Mouse (Mus musculus) heart, embryonic 10.5 days (tissue): Measurements from ENCODE around the gene Tbc1d10a. TPM values are rescaled to one million over a fixed set of nuclear protein-coding genes. Genes with fewer than 3 reads are reported as not detected.

Source experiments
- DNase-seq: peaks from one replicate; pipeline ENCODE4 v3.0.0-alpha.2; 2017; ENCODE audit warnings: low spot score
- H3K27ac ChIP-seq: fragments of 300-500 bp; sonication (generic); 2 replicates; pipeline ENCODE4 v1.5.1; 2016; ENCODE audit warnings: mild to moderate bottlenecking
- H3K27me3 ChIP-seq: fragments of 300-500 bp; sonication (generic); 2 replicates; pipeline ENCODE4 v1.6.1; 2016; ENCODE audit warnings: mild to moderate bottlenecking; ENCODE audit not compliant: poor library complexity, insufficient read depth, severe bottlenecking
- H3K36me3 ChIP-seq: fragments of 300-500 bp; sonication (generic); 2 replicates; pipeline ENCODE4 v1.6.1; 2016; ENCODE audit warnings: mild to moderate bottlenecking, moderate library complexity
- H3K4me1 ChIP-seq: fragments of 300-500 bp; sonication (generic); 2 replicates; pipeline ENCODE4 v1.6.1; 2016; ENCODE audit warnings: mild to moderate bottlenecking
- H3K4me3 ChIP-seq: fragments of 300-500 bp; sonication (generic); 2 replicates; pipeline ENCODE4 v1.5.1; 2016; ENCODE audit warnings: mild to moderate bottlenecking, moderate library complexity
- H3K9me3 ChIP-seq: fragments of 300-500 bp; sonication (generic); 2 replicates; pipeline ENCODE4 v1.6.1; 2016; ENCODE audit warnings: mild to moderate bottlenecking, moderate library complexity
- WGBS: fragments of 180-500 bp; shearing (Covaris S2); methylation state at CpG from one replicate; pipeline ENCODE4 v1.1.7; 2016; 5-methylcytosine and 5-hydroxymethylcytosine counted together
- polyA plus RNA-seq: library from polyadenylated mRNA; unstranded; fragments of >200 nt; fragmentation: Nextera tagmentation; extraction: Ambion mirVana; gene quantifications from 2 replicates; pipeline ENCODE4 v1.2.1, GENCODE M21; 2016

Gene Tbc1d10a
- polyA plus RNA-seq, 1 experiment from 2014 or later, result 22.0 TPM

DNA sequence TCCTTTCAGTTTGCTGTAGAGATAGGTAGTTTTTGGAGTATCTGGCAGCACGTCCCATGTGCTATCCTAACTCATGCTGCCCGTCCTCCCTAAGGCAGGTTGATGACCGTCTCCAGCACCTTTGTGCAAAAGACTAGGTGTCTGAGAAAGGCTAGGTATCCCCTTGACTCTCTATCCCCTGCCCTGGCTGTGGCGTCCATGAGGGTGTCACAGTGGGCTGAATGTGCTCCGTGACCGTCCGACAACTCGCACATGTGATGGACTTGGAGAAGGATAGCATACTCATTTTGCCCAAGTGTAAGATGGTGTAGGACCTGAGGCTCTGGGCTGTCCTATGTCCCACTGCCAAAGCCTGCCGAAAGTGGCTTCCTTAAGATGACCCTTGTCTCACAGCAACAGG, 21.1 kb downstream of the Tbc1d10a start:
- Histone ChIP-seq H3K27me3 (no peaks in the 10 kb centered on the region), H3K36me3 (peaks cover 34% of the 10 kb centered on the region), H3K9me3 (no peaks in the 10 kb centered on the region), H3K4me3 (no peak overlapping the region), H3K4me1 (peaks cover 10% of the 10 kb centered on the region), H3K27ac (no peak overlapping the region)
- WGBS, result 92% methylated on average over 9 of the region's 9 CpGs
- DNase-seq, result no peak

DNA sequence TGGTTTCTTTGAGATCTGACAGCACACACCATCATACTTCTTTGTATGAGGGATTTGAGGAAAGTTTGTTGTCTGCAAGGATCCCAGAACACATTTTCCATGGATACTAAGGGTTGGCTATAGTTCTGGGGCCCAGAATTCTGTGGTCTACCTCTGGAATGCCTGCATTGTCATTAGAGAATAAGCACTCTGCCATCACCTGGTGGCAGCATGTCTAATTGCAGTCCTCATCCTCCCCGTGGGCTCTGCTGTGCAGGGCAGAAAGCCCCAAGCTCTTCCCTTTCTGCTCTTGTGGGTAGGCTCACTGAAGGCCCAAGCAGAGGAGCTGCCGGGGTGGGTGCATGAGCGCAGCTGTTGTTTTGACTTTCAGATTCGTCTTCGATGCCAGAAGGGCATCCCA, 23.0 kb downstream of the Tbc1d10a start:
- Histone ChIP-seq H3K4me1 (peaks cover 12% of the 10 kb centered on the region), H3K27ac (no peak overlapping the region), H3K9me3 (no peaks in the 10 kb centered on the region), H3K36me3 (peaks cover 53% of the 10 kb centered on the region), H3K27me3 (no peaks in the 10 kb centered on the region), H3K4me3 (no peak overlapping the region)
- WGBS, result 76% methylated on average over 5 of the region's 5 CpGs
- no peak for DNase-seq

DNA sequence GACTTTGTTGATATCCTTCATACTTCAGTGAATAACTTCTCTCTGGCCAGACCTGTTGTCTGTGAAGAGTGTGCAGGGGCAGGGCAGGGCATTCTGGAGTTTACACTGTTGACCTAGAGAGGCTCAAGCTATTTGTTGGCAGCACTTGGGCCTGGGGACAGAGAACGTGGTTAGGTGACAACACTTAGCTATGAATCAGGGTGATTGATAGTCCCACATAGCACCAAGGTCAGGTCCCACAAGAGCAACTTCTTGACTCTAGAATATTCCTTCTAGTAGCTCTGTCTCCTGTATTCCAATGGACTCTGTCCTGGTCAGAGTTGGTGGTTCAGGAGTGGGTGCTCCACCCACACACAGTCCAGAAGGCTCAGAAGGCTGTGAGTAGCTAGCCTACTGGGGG, 24.2 kb downstream of the Tbc1d10a start:
- DNase-seq, result no peak
- Histone ChIP-seq H3K9me3 (no peaks in the 10 kb centered on the region), H3K27me3 (no peaks in the 10 kb centered on the region), H3K36me3 (peaks cover 58% of the 10 kb centered on the region), H3K27ac (no peak overlapping the region), H3K4me1 (peaks cover 20% of the 10 kb centered on the region), H3K4me3 (no peak overlapping the region)
- 73% methylated on average over 1 of the region's 1 CpGs for WGBS

DNA sequence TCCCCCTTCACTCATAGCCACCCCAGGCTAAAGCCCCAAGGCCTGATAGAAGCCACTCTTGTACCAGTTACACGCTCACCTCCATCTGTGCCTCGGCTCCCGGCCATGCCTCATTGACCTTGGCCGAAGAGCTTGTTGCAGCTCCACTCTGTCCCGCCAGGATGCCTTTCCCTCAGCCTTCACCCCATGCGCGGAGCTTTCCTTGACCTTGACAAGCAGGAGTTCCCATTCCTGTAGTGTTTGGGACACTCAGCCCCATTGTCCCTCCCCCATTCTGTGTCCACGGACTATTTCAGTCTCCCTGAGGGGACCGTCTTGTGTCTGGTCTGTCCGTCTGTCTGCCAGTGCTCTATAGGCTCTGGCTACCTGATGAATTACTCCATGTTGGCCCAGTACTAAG, 26.5 kb downstream of the Tbc1d10a start:
- Histone ChIP-seq H3K27me3 (peaks cover 3% of the 10 kb centered on the region; the same call in 1 of the 2 replicates), H3K9me3 (no peaks in the 10 kb centered on the region), H3K36me3 (peaks cover 55% of the 10 kb centered on the region), H3K27ac (no peak overlapping the region), H3K4me3 (no peak overlapping the region), H3K4me1 (peaks cover 29% of the 10 kb centered on the region)
- no peak for DNase-seq
- 83% methylated on average over 10 of the region's 10 CpGs for WGBS

DNA sequence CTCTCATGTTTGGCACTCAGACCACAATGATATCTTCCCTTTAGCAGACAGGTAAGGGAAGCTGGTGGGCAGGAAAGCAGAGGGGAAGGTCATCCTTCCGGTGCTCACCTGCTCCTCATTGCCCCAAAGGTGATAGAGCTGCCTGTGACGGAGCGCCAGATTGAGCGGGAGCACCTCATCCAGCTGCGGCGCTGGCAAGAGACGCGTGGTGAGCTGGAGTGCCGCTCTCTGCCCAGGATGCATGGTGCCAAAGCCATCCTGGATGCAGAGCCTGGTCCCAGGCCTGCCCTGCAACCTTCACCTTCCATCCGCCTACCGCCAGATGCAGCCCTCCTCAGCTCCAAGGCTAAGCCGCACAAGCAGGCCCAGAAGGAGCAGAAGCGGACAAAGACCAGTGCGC, 28.0 kb downstream of the Tbc1d10a start:
- WGBS, result 93% methylated on average over 14 of the region's 14 CpGs
- Histone ChIP-seq H3K9me3 (no peaks in the 10 kb centered on the region), H3K4me1 (peaks cover 42% of the 10 kb centered on the region), H3K27me3 (peaks cover 17% of the 10 kb centered on the region), H3K27ac (no peak overlapping the region), H3K4me3 (no peak overlapping the region), H3K36me3 (peaks cover 51% of the 10 kb centered on the region)
- no peak for DNase-seq

DNA sequence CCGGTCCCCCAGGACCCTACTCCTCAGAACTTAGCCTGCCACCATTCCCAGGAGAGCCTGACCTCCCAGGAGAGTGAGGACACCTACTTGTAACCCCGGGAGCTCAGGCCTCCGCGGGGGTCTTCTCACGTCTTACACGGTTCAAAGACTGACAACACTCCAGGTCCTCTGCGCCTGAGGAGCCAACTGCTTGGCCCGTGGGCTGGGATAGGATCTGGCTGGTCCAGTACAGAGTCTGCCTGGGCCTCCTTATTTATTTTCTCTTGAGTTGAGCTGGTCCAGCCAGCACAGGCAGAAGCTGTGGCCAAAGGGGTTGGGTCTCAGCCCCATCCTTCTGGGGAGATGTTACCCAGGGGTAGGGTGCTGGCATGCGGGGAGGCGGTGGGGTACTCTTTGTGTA, 28.5 kb downstream of the Tbc1d10a start:
- Histone ChIP-seq H3K27me3 (peaks cover 17% of the 10 kb centered on the region), H3K9me3 (no peaks in the 10 kb centered on the region), H3K27ac (no peak overlapping the region), H3K4me3 (no peak overlapping the region), H3K4me1 (peaks cover 42% of the 10 kb centered on the region), H3K36me3 (peaks cover 49% of the 10 kb centered on the region)
- DNase-seq, result no peak
- 73% methylated on average over 10 of the region's 10 CpGs for WGBS

DNA sequence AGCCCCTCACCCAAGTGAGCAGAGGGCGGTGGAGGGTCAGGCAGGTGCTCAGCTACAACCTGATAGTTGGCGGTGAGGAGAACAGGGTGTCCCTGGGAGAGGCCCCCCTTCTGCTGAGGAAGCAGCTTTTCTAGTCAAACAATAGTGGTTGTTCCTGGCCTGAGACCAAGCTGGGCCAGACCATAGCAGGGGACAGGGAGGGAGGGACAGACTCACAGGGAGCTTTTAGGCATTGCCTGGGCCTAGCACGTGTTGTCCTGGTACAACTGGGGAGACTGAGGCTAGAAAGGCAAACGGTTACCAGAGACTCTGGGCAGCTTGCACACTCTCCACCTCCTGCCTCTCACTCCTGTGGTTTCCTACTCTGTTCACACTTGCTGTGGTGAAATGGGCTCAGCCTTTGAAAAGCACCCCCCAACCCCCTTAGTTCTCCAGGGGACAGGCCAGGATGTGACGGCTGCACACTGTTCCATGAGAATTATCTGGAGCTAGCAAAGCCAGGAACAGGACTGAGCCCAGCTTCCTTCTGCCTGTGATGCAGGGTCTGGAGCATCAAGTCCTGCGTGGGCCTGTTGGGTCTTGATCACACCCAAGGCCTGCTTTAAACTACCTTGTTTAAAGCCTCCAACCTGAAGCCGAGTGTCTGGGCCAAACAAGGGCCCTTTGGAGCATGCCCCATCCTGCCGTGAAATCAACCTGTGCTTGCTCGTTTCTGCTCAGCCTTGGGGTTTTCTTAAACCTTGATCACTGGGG, 29.8 kb downstream of the Tbc1d10a start:
- no peak for DNase-seq
- Histone ChIP-seq H3K36me3 (peaks cover 39% of the 10 kb centered on the region), H3K4me3 (no peak overlapping the region), H3K4me1 (peaks cover 42% of the 10 kb centered on the region), H3K27ac (no peak overlapping the region), H3K27me3 (peaks cover 23% of the 10 kb centered on the region), H3K9me3 (no peaks in the 10 kb centered on the region)
- WGBS, result 78% methylated on average over 9 of the region's 9 CpGs

DNA sequence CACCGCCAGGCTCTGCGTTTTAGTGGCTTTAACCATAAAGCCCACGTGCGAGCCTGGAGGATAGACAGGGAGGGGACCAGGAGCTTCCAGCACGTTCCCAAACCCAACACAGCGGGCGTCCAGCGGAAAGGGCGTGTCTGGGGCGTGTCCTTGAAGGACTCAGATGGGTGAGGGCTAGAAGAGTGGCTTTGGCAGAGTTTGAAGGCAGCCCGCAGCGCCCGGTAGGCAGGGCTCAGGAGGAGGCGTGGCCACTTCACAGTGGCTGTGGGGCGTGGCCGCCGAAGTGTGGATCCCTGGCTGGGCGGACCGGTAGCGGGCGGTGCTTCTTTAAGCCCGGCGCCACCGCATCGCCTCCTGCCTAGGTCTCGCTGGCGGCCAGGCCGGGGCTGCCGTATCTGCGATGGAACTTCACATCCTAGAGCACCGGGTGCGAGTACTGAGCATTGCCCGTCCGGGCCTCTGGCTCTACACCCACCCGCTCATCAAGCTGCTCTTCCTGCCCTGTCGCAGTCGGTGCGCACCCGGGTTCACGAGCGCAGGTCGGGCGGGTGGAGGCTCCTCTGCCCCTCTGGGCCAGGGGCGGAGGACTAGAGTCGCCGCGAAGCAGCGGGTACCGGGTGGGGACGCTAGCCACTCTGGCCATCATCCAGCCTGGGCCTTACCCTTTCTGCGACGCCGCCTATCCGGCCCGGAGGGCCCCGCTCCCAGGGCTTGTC, 31.5 kb downstream of the Tbc1d10a start, which contains the start of gene Castor1:
TSS of gene Castor1 (plus strand) at position 312 of the 716 bp plus-strand sequence.
- Histone ChIP-seq H3K4me1 (peaks cover 37% of the 10 kb centered on the region), H3K9me3 (no peaks in the 10 kb centered on the region), H3K4me3 (peak within 1 kb of the TSS; percentile 64), H3K27ac (peak within 1 kb of the TSS; percentile 80), H3K36me3 (peaks cover 25% of the 10 kb centered on the region), H3K27me3 (peaks cover 25% of the 10 kb centered on the region)
- DNase-seq, result peak; percentile 96
- 1% methylated on average over 56 of the region's 56 CpGs for WGBS

DNA sequence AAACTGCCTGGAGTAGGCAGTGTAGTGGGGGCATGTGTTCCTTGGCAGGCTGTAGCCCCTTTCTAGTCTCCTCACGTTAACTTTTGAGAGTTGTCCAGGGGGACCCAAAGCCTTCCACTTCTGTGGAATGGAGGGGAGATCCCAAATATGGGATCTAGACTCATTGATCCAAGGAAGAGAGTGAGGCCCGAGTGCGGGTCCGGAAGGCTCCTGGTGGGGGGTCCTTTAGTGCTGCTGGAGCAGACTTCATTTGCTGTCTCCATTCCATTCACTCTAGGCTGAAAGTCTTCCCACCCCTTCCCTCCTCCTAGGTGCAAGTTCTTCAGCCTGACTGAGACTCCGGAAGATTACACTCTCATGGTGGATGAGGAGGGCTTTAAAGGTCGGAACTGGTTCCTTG, 32.0 kb downstream of the Tbc1d10a start:
- no peak for DNase-seq
- H3K9me3 ChIP-seq, result no peaks in the 10 kb centered on the region
- peak overlapping the region; percentile 64 for H3K4me3 ChIP-seq
- WGBS, result 2% methylated on average over 6 of the region's 6 CpGs
- H3K27ac ChIP-seq, result peak overlapping the region; percentile 80
- H3K4me1 ChIP-seq, result peaks cover 37% of the 10 kb centered on the region
- peaks cover 19% of the 10 kb centered on the region for H3K36me3 ChIP-seq
- peaks cover 28% of the 10 kb centered on the region for H3K27me3 ChIP-seq

DNA sequence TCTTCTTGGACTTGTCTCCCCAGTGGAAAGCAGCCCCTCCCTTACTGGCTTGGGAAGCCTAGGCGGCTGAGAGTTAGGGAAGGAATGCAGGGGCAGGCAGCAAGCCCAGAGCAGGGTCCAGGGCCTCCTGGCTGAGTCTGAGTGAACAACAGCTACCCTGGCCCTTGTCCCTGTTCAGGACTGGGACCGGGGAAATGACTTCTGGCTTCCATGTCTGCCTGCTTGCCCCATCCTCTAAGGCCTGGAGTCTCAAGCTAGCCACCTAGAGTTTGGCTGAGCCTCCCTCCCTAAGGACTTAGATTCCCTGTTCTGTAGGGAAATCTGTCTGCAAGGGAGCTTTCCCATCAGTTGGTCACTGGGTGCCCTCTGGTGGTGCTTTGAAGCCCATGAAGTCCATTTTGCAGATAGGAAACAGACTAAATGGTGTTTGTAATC, 32.7 kb downstream of the Tbc1d10a start:
- no peak overlapping the region for H3K4me3 ChIP-seq
- WGBS, result 4% methylated on average over 2 of the region's 2 CpGs

DNA sequence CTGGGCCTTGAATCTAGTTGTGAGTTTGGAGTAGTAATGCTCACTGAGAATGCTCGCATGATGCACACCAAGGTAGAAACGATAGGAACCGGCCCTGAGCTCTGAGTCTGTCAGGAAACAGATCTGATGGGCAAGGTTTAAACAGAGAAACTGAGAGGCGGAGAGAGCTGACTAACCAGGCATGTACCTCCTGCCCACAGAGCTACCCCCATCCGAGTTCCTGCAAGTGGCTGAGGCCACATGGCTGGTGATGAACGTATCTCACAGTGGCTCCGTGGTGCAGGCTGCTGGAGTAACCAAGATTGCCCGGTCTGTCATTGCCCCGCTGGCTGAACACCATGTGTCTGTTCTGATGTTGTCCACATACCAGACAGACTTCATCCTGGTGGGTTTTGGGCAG, 33.3 kb downstream of the Tbc1d10a start:
- Histone ChIP-seq H3K4me3 (no peak overlapping the region), H3K27ac (no peak overlapping the region), H3K9me3 (no peaks in the 10 kb centered on the region), H3K4me1 (peaks cover 34% of the 10 kb centered on the region), H3K36me3 (peaks cover 6% of the 10 kb centered on the region; the same call in 1 of the 2 replicates), H3K27me3 (peaks cover 32% of the 10 kb centered on the region)
- 60% methylated on average over 9 of the region's 9 CpGs for WGBS
- no peak for DNase-seq

More for the DNA sequence above, 32.7 kb downstream of the Tbc1d10a start:
- Histone ChIP-seq H3K9me3 (no peaks in the 10 kb centered on the region), H3K4me1 (peaks cover 39% of the 10 kb centered on the region), H3K27ac (no peak overlapping the region), H3K27me3 (peaks cover 30% of the 10 kb centered on the region), H3K36me3 (peaks cover 12% of the 10 kb centered on the region; the same call in 1 of the 2 replicates)
- DNase-seq, result no peak

DNA sequence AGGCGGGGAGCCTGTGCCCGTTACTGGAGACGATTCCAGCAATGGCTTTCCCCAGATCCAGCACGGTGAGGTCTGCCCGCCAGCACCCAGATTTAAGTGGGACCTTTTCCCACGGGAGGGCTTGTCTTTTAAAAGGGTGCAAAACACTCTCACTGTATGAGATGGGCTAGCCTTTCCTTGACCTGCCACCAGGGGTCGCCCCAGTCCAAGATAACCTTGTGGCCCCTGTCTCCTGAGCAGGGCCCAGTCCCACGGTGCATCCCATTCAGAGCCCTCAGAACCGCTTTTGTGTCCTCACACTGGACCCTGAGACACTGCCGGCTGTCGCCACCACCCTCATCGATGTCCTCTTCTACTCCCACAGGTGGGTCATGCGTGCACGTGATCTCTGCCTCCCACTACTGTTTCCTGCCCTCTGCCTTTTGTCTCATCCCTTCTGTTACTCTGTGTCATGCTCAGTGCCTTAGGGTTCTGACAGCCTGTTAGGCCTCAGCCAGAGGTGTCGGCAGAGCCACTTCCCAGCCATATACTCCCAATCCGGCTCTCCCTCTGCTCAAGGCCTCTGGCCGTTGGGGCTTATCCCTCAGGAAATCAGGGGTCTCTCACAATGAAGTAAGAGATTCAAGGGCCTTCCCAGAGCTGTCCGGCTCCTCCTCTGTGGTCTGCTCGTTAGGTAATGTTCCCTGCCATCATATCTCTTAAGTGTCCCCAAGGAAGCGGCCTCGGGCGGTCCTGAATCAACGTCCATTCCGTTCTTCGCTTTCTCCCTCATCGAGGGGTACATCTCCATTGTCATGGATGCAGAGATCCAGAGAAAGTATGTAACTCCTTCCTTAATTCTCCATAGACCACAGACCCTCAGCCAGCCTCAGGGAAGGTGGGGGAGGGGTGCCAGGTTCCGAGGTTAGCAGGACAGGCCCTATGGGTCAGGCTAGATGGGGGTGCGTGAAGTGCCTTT, 34.1 kb downstream of the Tbc1d10a start:
- H3K27me3 ChIP-seq, result peaks cover 36% of the 10 kb centered on the region
- no peaks in the 10 kb centered on the region for H3K36me3 ChIP-seq
- H3K4me1 ChIP-seq, result peaks cover 30% of the 10 kb centered on the region
- no peaks in the 10 kb centered on the region for H3K9me3 ChIP-seq
- WGBS, result 45% methylated on average over 28 of the region's 28 CpGs
- no peak overlapping the region for H3K27ac ChIP-seq
- DNase-seq, result peak; percentile 89
- no peak overlapping the region for H3K4me3 ChIP-seq
